Mouse (Mus musculus): Measurements from ENCODE around the gene Syt11. TPM values are rescaled to one million over a fixed set of nuclear protein-coding genes. Genes with fewer than 3 reads are reported as not detected.
"Not testable (repeated sequence)": the region's sequence is repeated elsewhere in the genome, so short reads cannot be mapped to it uniquely, and the experiment has no call there.

The Syt11 gene
- total RNA-seq (2014; rRNA removed) (1.6 and 1.9 TPM in 2 replicates), polyA plus RNA-seq (2012; rRNA removed) (0.92 and 2.4 TPM in 2 replicates)

GRCm38 (mm10) chr3:88774939-88775841 lies at the start of gene Syt11:
Syt11 (minus strand) TSS chr3:88775164.
- peak; percentile 31 for DNase-seq (ENCODE audit: extremely low read depth, low read depth, low spot score)
- not testable (repeated sequence) for H3K36me3 ChIP-seq (ENCODE audit: control insufficient read depth, insufficient read depth, low read length); H3K4me1 ChIP-seq (ENCODE audit: control insufficient read depth, insufficient read depth, low read length); H3K27me3 ChIP-seq (ENCODE audit: control insufficient read depth, insufficient read depth, low read length); H3K79me2 ChIP-seq (ENCODE audit: control insufficient read depth, insufficient read depth, low read length)
- Histone ChIP-seq H3K4me3 (ENCODE audit: insufficient read depth, low read depth, low read length) (peak within 1 kb of the TSS; percentile 76), H3K9ac (ENCODE audit: low read depth, low read length) (peak within 1 kb of the TSS; percentile 87), H3K27ac (replicated peaks; ENCODE audit: insufficient read depth, low read depth, low read length) (peak within 1 kb of the TSS; percentile 31; the same call in 1 of the 2 replicates)
- WGBS: 4% methylated on average over 42 of the region's 51 CpGs

GRCm38 (mm10) chr3:88803910-88804540 lies 29.1 kb upstream of the Syt11 start:
- Histone ChIP-seq H3K9ac (ENCODE audit: low read depth, low read length) (no peak overlapping the region), H3K79me2 (ENCODE audit: control insufficient read depth, insufficient read depth, low read length) (no peaks in the 10 kb centered on the region), H3K27me3 (ENCODE audit: control insufficient read depth, insufficient read depth, low read length) (no peaks in the 10 kb centered on the region), H3K4me3 (ENCODE audit: insufficient read depth, low read depth, low read length) (no peak overlapping the region), H3K36me3 (ENCODE audit: control insufficient read depth, insufficient read depth, low read length) (no peaks in the 10 kb centered on the region; the same call in 1 of the 2 replicates), H3K4me1 (ENCODE audit: control insufficient read depth, insufficient read depth, low read length) (no peaks in the 10 kb centered on the region), H3K27ac (replicated peaks; ENCODE audit: insufficient read depth, low read depth, low read length) (no peak overlapping the region)
- no peak for DNase-seq (ENCODE audit: extremely low read depth, low read depth, low spot score)
- TF ChIP-seq CTCF (IDR thresholded peaks at IDR 0.05; ENCODE audit: low read depth, low read length) (no peak), POLR2A (IDR thresholded peaks at IDR 0.05; ENCODE audit: extremely low read depth, insufficient read depth, low read length) (no peak)
- WGBS: 92% methylated on average over 5 of the region's 5 CpGs

- not testable (repeated sequence) for H3K27ac ChIP-seq (replicated peaks; ENCODE audit: insufficient read depth, low read depth, low read length); DNase-seq (ENCODE audit: extremely low read depth, low read depth, low spot score); H3K4me3 ChIP-seq (ENCODE audit: insufficient read depth, low read depth, low read length); H3K9ac ChIP-seq (ENCODE audit: low read depth, low read length); H3K79me2 ChIP-seq (ENCODE audit: control insufficient read depth, insufficient read depth, low read length); H3K36me3 ChIP-seq (ENCODE audit: control insufficient read depth, insufficient read depth, low read length); H3K4me1 ChIP-seq (ENCODE audit: control insufficient read depth, insufficient read depth, low read length); H3K27me3 ChIP-seq (ENCODE audit: control insufficient read depth, insufficient read depth, low read length)
- 75% methylated on average over 6 of the region's 6 CpGs for WGBS
Observed at GRCm38 (mm10) chr3:88797507-88797906, 22.5 kb upstream of the Syt11 start.

GRCm38 (mm10) chr3:88788033-88788432 lies 13.1 kb upstream of the Syt11 start:
- not testable (repeated sequence) for H3K27ac ChIP-seq (replicated peaks; ENCODE audit: insufficient read depth, low read depth, low read length)

GRCm38 (mm10) chr3:88786805-88787204 lies 11.8 kb upstream of the Syt11 start:
- H3K4me3 ChIP-seq (ENCODE audit: insufficient read depth, low read depth, low read length); H3K36me3 ChIP-seq (ENCODE audit: control insufficient read depth, insufficient read depth, low read length); H3K9ac ChIP-seq (ENCODE audit: low read depth, low read length); H3K79me2 ChIP-seq (ENCODE audit: control insufficient read depth, insufficient read depth, low read length); H3K4me1 ChIP-seq (ENCODE audit: control insufficient read depth, insufficient read depth, low read length); H3K27ac ChIP-seq (replicated peaks; ENCODE audit: insufficient read depth, low read depth, low read length); DNase-seq (ENCODE audit: extremely low read depth, low read depth, low spot score); H3K27me3 ChIP-seq (ENCODE audit: control insufficient read depth, insufficient read depth, low read length): not testable (repeated sequence)
- WGBS: no CpG with 5 or more reads among the region's 8 CpGs

More at GRCm38 (mm10) chr3:88788033-88788432, 13.1 kb upstream of the Syt11 start:
- not testable (repeated sequence) for H3K36me3 ChIP-seq (ENCODE audit: control insufficient read depth, insufficient read depth, low read length); H3K4me1 ChIP-seq (ENCODE audit: control insufficient read depth, insufficient read depth, low read length); H3K79me2 ChIP-seq (ENCODE audit: control insufficient read depth, insufficient read depth, low read length); H3K4me3 ChIP-seq (ENCODE audit: insufficient read depth, low read depth, low read length); H3K9ac ChIP-seq (ENCODE audit: low read depth, low read length); H3K27me3 ChIP-seq (ENCODE audit: control insufficient read depth, insufficient read depth, low read length); DNase-seq (ENCODE audit: extremely low read depth, low read depth, low spot score)
- WGBS: 100% methylated on average over 3 of the region's 4 CpGs

- H3K36me3 ChIP-seq (ENCODE audit: control insufficient read depth, insufficient read depth, low read length); H3K27ac ChIP-seq (replicated peaks; ENCODE audit: insufficient read depth, low read depth, low read length); DNase-seq (ENCODE audit: extremely low read depth, low read depth, low spot score); H3K27me3 ChIP-seq (ENCODE audit: control insufficient read depth, insufficient read depth, low read length); H3K79me2 ChIP-seq (ENCODE audit: control insufficient read depth, insufficient read depth, low read length); H3K9ac ChIP-seq (ENCODE audit: low read depth, low read length); H3K4me1 ChIP-seq (ENCODE audit: control insufficient read depth, insufficient read depth, low read length); H3K4me3 ChIP-seq (ENCODE audit: insufficient read depth, low read depth, low read length): not testable (repeated sequence)
- WGBS: 100% methylated on average over 1 of the region's 4 CpGs
Observed at GRCm38 (mm10) chr3:88786323-88786722, 11.4 kb upstream of the Syt11 start.

Measured in liver, adult 2 months (tissue).